Mouse (Mus musculus): Measurements from ENCODE around the gene Shroom1. TPM values are rescaled to one million over a fixed set of nuclear protein-coding genes. Genes with fewer than 3 reads are reported as not detected.
"Not testable (repeated sequence)": the region's sequence is repeated elsewhere in the genome, so short reads cannot be mapped to it uniquely, and the experiment has no call there.

Shroom1 gene
- total RNA-seq (2015) (0.02 TPM in 1 of 2 replicates, not detected in the other), total RNA-seq (2017) (not detected in 2 replicates)

DNA sequence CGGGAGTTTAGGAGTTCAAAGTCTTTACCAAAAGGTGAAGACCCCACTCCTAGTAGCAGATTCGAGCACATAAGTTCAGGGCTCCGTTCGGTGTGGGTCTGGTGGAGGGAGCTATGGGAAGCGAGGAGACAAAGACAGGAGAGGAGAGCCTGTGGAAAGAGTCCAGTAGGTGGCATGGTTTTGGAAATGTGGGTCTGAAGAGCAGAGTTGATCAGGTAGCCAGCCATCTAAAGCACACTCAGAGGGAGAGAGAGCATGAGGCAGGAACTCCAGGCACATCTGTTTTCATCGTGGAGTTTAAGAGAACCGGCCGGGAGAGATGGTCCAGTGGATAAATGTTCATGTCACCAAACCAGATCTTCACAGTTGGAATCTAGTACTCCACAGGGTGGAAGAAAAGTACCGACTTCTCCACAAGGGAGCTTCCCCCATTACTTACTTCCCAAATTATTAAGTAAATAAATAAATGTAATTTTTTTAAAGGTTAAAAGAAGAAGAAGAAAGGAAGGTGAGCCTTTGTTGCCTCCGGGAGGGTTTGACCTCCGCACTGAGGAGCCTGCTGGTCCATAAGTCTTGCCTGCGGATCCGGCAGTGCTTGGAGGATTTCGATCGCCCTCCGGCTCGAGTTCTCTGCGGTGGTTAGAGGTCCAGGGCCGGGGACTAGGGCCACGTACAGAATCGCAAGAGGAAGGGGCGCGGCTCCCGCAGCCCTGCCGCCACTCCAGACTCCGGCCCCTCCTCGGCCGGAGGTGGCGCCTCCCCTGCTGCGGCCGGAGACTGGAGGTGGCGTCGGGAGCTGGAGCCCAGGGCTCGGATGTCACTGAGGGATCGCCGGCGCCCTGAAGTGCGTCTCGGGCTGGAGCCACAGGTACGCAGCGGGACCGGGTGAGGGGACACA is at the start of gene Shroom1, which contains the start of gene Gm10447:
Gene Shroom1 (plus strand): TSS at position 732 of the 898 bp plus-strand sequence.
Gene Gm10447 (minus strand): TSS at position 637 of the 898 bp plus-strand sequence.
- ATAC-seq (replicated peaks; ENCODE audit: poor library complexity) = peak; percentile 61

DNA sequence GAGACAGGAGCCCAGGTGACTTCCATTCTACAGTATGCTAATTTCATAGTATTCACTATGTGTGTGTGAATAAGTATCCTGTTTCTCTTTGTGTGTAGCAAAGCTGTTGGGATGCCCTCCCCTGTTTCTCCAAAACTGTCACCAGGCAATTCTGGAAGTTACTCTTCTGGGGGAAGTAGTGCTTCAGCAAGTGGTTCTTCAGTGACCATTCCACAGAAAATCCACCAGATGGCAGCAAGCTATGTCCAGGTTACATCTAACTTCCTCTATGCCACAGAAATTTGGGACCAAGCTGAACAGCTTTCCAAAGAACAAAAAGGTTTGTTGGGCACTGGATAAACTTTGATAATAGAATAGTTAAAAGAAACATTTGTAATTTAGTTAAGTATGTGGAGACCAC is 45.3 kb upstream of the Shroom1 start:
- peak; percentile 54; the same call in 1 of the 2 replicates for ATAC-seq (replicated peaks; ENCODE audit: poor library complexity)

DNA sequence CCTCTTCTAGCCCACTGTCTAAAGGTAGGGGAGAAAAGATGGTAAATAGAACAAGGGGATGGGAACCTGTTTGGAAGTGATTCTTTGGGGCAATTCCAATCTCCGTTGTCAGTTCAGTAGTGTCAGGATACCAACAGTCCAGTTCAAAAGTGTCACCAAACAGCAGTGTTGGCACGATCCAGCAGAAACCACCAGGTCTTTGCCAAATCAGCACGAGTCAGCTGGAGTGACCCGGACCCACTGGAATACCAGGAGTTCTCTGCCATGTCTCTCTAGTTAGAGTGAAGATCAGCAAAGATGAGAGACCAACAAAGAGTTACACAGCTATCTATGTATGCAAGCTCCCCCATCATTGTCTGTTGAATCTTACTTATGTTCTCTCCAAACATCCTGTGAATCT is 43.1 kb upstream of the Shroom1 start:
- no peak for ATAC-seq (replicated peaks; ENCODE audit: poor library complexity)

DNA sequence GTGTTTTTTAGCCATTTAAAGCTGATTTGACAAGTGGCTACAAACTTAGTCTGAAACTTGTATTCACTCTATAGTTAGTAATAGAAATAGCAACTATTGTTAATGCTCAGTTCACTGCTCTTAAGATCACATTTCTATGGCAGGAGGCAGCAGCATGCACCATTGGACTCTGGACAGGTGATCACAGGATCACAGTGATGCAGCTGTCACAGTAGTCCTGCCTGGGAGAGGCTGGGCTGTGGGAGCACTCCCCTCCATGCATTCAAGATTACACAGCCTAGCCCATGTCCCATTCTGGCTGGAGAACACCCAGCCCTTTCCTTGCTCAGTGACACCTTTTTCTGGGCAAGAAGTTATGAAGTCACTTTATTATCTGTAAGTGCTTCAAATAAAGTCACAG is 39.0 kb upstream of the Shroom1 start:
- ATAC-seq (replicated peaks; ENCODE audit: poor library complexity) = no peak

DNA sequence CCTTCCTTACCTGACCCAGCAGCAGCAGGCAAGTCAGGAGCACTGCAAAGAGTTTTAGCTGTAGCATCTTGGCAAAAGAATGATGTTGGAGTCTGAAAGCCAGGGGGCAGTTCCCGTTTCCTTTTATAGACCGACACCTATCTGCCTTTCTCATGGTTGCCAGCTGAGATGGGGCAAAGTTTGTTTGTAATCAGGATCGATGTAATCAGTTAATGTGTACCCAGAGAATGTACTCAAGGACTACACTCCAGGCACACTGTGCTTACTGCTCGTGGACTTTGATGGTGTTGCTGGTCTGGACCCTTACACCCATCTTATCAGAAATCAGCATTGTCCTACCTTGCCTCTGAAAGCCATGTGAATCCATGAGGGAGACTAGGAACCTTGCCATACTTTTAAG is 34.0 kb upstream of the Shroom1 start, which contains the start of gene Leap2:
Gene Leap2 (minus strand): TSS at position 135 of the 400 bp plus-strand sequence.
- no peak for ATAC-seq (replicated peaks; ENCODE audit: poor library complexity)

DNA sequence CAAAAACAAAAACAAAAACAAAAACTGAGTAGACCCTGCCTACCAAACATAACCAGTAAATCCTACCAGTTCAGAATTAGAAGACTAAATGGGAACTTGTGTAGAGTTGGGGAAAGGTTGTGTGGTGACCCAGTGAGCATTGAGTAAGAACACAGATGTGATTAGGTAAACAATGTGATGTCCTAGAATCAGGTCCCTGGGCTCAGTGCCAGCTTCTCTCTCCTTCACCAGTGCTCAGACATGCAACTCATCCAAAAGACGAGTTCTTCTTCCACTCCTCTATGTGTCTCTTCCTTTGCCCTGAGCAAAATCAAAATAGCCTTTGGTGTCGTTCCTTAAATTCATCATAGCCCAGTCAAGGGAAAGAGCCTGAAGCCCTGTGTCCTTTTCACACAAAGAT is 32.2 kb upstream of the Shroom1 start:
- no peak for ATAC-seq (replicated peaks; ENCODE audit: poor library complexity)

DNA sequence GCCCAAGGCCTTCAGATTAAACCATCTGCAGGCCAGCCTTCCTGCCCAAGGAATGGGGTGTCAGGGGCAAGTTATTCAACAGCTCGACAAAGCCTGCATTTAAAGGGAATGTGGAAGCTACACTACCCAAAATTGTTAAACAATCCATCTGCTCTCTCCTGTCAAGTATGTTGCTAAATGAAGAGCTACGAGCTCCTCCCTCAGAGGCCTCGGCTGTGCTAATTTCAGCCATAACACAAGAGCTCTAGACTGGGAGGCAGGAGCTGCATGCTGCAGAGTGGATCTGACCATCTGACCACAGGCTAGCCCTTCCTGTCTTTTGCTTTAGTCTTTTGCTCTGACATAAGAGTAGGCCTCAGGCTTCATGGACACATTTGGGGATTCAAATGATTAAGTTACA is 31.8 kb upstream of the Shroom1 start:
- no peak for ATAC-seq (replicated peaks; ENCODE audit: poor library complexity)

DNA sequence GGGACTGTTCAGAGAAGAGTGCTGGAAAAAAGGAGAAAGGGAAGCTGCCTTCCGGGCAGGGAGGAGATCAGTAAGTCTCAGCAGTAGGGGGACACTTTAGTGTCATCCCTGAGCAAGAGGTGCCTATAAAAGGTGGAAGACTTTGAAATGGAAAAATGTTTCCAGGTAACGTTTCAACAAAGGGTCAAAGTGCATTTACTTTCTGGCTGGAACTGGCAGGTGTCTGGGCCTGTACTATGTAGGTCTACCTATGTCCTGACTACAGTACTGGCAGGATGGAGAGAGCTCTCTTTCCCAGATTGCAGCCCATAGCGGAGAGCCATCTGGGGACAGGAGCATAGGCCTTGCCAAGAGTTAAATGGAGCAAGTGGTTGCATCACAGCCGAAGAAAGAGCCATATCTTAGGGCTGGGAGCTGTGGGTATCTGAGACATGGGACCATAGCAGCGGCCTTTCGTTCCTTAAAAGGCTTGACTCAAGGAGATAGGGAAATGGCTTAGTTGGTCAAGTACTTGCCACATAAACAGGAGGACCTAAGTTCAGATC is 31.2 kb upstream of the Shroom1 start:
- ATAC-seq (replicated peaks; ENCODE audit: poor library complexity) = no peak

DNA sequence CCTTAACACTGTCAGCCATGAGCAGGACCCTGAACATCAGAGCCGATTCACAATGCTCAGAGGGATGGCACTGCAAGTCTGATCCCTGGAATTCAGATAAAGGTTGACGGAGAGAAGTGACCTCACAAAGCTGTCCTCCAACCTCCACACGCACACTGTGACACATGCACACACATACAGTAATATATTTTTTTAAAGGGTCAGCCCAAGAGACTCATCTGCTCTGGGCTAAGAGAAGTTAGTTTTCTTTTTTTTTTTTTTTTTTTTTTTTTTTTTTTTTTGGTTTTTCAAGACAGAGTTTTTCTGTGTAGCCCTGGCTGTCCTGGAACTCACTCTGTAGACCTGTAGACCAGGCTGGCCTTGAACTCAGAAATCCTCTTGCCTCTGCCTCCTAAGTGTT is 30.1 kb upstream of the Shroom1 start:
- not testable (repeated sequence) for ATAC-seq (replicated peaks; ENCODE audit: poor library complexity)

DNA sequence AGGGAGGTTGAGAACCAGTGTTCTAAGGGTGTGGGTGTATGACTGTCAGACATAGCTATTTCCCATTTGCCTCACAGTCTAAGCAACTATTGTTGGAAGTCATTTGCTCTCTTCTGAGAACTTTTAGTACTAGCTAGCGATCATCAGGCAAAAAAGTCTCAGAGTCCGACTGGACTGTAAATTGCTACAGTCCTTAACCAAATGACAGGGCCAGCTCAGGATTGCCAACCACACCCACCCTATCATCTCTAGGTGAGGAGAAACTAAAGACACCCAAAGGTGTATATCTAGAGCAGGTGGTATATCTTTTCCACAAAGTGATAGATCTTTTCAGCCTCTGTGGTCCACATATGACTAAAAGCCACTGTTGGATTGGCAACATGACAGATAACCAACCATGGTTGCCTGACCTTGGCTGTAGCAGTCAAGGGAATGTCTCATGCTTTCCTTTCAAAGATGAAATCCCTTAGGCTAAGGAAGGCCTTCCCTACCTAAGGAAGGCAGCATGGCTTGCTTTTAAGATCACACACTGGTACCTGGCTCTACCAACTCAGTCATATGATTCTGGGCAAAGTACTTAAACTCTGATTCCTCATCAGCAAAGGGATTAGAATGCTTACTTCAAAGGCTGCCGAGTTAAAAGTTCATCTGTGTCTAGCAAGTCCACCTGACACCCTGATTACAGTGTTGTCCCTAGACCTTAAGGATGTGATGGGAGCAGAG is 28.9 kb upstream of the Shroom1 start:
- no peak for ATAC-seq (replicated peaks; ENCODE audit: poor library complexity)

DNA sequence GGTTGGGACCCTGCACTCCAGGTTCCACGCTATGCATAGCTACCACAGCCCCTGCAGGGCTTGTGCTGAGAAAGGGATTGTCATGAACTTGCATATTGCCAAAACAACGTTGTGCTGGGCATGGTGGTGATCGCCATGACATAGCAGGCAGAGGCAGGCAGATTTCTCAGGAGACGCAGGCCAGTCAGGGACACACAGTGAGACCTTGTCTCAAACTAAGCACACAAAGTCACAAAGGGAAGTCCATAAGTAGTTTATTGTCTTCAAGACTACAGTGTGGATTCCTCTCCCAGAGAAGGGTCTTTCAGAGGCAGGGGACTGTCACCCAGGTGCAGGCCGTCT is 28.3 kb upstream of the Shroom1 start:
- no peak for ATAC-seq (replicated peaks; ENCODE audit: poor library complexity)

DNA sequence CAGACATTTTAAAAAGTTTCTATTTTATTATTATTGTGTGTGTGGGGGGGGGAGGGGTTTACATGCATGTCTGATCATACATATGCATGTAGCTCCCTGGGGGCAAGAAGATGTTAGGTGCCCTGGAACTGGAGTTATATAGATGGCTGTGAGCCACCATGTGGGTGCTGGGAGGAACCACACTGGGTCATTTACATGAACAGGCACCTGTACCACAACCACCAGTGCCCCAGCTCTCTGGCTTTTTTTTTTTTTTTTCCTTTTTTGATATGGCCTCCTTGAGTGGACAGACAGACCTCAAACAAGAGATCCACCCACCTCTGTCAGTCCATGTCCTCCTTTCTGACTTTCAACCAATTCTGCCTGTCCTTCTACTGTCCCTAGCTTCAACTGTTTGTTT is 27.8 kb upstream of the Shroom1 start:
- ATAC-seq (replicated peaks; ENCODE audit: poor library complexity) = no peak

DNA sequence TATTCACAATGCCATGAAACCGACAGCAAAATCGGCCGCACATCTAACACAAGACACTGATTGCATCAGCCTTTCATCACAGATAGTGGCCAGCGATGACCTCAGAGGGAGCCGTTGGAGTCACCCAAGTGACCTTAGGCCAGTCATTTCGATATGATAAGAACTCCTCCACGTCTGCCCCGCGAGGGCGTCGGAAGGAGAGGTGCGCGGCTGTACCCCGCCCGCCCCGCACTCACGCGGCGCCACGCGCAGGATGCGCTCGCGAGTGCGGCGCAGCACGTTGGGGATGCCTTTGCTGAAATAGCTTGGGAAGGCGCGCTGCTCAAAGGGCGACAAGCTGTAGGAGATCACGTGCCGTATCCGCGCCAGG is 26.7 kb upstream of the Shroom1 start:
- peak; percentile 13 for ATAC-seq (replicated peaks; ENCODE audit: poor library complexity)

DNA sequence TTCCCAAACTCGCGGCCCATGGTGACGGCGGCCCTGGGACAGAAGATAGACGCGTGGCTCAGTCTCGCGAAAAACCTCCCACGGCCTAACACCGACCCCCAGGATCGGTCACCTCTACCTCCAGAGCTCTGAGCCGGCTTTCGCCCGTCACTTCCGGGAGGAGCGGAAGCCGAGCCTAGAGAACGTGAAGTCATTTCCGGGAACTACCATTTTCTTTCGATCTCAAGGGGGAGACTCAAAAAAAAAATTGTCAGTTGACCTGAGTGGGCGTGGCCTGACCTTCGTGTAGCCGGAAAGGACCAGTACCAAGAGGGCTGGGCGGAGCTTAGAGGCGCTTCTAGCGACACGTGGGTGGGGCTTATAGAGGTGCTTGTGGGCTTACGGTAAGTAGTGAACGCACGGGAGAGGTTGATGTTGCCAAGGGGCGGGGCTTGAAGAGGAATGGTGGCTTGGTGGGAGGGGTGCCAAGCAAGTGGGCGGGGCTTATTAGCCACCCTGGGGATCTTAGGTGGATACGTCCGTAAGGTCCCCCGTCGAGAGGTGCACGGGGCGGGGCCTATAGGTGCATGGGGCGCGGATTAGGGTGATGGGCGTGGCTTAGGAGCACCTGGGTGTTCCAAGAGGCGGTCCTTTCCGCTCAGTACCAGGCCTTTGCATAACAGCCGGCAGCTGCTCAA is 26.2 kb upstream of the Shroom1 start, which contains the start of the genes Uqcrq and Gdf9:
Gene Uqcrq (minus strand): TSS at position 162 of the 677 bp plus-strand sequence.
Gene Gdf9 (plus strand): TSS at position 354 of the 677 bp plus-strand sequence.
- ATAC-seq (replicated peaks; ENCODE audit: poor library complexity) = peak; percentile 87

DNA sequence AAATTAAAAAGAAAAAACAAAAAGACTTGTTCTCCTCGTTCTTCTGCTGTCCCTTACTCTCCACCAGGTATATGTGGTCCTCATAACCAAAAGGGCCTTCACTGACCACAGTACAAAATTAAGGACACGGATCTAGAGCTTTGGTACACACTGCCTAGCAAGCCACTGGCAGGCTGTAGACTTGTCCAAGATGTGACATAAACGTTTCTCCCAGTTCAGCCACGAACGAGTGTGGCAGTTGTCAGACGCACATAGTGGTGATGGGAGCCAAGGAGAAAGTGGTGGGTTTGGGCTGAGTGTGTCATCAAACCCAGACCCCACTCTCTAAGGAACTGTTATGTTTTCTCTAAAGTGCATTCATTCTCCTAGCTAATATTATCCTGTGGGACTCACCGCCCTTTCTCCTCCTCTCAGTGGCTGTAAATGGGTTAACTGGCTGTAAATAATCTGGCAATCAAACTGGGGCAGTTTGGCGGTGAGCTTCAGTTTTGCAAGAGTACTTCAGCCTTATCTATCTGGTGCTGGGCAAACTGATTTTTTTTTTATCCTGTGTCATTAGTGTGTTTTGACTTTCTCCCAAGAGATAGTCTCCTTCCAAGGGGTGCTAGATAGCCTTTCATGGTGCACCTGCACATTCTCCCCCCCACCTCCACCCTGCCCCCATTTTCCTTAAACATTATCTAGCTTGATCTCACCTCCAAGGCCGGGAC is 25.5 kb upstream of the Shroom1 start:
- peak; percentile 21 for ATAC-seq (replicated peaks; ENCODE audit: poor library complexity)

DNA sequence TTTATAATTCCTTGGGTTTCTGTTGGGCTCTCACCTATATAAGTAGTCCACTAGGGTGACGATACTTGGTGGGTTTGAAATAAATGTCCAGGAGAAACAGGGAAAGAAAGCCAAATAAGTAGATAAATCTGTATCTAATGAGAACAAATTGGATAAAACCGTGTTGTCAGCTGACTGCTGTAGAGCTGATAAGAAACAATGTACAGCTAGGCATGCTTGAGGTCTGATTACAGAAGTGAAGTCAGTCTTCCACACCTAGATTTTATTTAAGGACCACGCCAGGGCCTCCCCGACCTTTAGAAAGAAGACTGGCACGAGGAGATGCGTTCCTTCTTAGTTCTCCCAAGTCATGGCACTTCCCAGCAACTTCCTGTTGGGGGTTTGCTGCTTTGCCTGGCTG is 23.9 kb upstream of the Shroom1 start:
- no peak for ATAC-seq (replicated peaks; ENCODE audit: poor library complexity)

DNA sequence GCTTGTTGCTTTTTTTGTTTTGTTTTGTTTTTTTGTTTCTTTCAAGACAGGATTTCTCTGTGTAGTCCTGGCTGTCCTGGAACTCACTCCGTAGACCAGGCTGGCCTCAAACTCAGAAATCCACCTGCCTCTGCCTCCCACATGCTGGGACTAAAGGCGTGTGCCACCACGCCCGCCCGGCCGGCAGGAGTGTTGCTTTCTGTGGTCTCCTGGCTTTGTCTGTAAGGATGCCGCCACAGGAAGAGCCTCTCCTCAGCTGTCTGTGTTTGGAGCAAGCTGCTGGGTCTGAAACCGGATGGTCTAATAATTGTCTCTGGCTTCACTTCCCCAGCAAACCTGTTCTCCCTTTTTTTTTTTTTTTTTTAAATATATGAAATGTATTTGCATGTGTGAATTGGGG is 21.5 kb upstream of the Shroom1 start:
- ATAC-seq (replicated peaks; ENCODE audit: poor library complexity) = no peak

DNA sequence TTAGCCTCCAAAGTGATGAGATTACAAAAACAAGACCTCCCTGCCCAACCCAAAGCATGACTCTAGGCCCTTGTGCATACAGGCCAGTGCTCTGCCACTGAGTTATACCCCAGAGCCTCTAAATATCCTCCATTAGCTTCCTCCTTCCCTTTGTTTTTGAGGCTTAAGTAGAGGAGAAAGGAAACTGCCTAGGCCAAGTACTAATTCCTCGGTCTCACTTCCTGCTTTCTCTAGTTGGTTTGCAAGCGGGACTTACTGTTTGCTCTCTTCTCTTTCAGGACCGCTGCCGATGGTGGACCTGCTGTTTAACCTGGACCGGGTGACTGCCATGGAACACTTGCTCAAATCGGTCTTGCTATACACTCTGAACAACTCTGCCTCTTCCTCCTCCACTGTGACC is 20.7 kb upstream of the Shroom1 start:
- ATAC-seq (replicated peaks; ENCODE audit: poor library complexity) = no peak

DNA sequence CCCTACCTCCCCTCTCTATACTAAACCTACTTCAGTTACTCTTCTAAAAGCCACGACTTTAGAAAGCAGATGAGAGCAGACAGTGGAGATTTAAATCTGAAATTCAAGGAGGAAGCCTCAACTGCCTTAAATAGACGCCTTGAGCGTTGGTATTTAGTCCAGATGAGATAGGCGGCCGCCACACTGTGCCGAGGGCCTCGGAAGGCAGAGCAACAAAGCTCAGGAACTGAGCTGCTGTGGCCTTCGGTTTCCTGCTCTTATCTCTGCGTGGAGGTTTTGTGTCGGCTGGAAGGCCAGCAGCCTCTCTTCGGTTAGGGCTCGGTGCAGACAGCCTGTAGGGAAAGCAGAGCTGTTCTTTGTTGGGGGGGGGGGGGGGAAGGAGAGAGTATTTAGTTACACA is 15.1 kb upstream of the Shroom1 start:
- peak; percentile 77 for ATAC-seq (replicated peaks; ENCODE audit: poor library complexity)

DNA sequence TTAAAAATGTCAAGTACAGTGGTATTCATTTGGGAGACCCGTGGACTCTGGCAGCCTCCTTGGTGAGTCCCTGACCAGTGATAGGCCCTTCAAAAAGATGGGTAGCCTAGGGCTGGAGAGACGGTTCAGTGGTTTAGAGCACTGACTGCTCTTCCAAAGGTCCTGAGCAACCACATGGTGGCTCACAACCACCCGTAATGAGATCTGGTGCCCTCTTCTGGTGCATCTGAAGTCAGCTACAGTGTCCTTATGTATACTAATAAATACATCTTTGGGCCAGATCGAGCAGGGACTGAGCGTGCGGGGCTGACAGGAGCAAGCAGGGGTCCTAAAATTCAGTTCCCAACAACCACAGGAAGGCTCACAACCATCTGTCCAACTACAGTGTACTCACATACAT is 13.1 kb upstream of the Shroom1 start:
- 0 out of 2 replicates have a peak, but pooled peaks have one; percentile 43 for ATAC-seq (replicated peaks; ENCODE audit: poor library complexity)

All from megakaryocyte progenitor cell, adult 5-6 weeks (primary cell).